Mouse (Mus musculus) retina, adult 2 months (tissue): Measurements from ENCODE around the gene Eif5a.
A peak's percentile ranks its signal among the peaks of the same experiment; 100 is the strongest.
"Not testable (repeated sequence)": the region's sequence is repeated elsewhere in the genome, so short reads cannot be mapped to it uniquely, and the experiment has no call there.

ENCODE experiments used
- DNase-seq: peaks from one replicate; pipeline ENCODE4 v3.0.0-alpha.2; 2012; ENCODE audit warnings: low read depth, low spot score

Gene Eif5a

DNA sequence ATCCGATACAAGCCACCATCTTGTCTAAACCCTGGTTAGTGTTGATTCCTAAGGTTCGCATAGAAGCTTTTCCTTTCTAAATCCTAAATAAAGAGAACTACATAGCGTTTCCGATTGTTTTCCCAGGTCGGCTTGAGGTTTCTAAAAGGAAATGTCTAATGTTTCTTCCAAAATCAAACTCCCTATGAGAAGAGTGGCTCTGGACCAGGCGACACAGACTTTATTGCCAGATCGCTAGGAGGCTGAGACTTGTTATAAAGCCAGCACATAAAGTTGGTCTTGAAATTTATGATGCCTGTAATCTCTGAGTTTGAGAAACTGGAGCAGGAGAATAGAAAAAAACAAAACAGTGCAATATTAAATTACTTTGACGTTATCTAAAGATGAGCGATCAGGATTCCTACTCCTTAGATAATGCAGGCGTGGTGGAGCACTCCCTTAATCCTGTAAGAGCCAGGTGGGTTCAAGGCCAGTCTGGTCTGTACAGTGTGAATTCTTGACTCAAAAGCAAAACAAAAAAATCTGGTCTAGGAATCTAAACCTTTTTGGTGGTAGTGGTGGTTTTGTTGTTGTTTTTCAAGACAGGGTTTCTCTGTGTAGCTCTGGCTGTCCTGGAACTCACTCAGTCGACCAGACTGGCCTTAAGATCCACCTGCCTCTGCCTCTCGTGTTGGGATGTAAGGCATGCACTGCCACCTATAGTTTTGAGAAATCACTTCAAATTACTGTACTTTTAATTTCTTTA, 426 bp upstream of the Eif5a start:
- no peak for DNase-seq

DNA sequence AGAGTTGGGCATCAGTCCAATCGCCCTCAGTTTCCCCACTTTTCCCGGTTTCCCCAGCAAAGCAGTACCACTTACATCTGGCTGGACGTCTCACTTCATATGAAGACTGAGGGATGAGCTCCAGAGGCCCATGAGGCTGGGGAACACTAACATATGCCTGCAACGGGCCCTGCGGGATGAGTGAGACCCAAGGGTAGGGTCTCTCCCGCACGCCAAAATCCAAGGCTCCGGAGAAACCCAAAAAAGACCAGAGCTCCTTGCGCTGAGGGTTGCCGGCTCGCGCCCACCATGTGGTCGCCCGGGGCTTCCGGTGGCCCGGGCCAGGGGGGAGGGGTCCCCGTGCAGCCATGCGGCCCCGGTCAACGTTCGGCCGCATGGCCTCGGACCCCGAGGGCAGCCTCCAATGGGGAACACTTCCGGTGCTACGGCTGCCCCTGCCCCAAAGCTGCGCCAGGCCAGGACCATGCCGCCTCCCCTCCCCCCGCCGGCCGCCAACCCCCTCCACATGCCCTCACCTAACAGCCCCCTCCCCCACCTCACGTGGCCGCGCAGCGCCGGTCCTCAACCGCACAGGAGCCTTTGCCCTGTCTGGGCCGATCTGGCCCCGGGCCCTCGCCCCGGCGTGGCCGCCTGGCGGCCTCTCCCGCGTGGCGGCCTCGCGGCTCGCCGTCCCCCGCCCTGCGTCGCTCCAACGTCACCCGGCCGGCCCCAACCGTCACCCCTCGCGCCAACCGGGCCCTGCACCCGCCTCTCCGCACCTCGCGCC, 1.3 kb downstream of the Eif5a start:
- DNase-seq, result no peak

DNA sequence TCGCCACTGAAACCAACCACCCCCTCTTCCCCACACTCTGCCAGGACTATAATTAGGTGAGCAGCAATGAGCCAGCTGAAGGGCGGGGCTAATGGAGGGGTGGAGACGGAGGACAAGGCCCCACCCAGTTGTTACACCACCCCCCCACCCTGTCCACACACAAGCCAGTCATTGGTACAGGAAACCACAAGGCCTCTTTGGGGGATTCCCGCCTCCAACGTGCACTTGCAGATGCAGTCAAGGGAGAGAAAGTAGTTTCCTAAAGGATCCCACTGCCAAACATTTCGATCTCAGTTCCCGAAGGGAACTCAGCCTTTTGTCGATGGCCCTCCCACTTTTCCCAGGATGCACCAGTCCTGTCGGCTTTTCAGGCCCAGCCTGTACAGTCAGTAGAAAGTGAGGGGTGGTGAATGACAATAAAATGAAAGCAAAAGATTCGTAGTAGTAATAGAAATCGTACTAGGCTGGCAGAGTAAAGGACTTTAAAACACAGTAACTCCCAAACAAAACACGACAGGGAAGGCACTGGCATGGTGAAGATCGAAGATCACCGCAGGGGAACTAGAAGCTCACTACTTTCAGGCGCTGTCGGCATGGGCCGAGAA, 2.0 kb downstream of the Eif5a start:
- no peak for DNase-seq

DNA sequence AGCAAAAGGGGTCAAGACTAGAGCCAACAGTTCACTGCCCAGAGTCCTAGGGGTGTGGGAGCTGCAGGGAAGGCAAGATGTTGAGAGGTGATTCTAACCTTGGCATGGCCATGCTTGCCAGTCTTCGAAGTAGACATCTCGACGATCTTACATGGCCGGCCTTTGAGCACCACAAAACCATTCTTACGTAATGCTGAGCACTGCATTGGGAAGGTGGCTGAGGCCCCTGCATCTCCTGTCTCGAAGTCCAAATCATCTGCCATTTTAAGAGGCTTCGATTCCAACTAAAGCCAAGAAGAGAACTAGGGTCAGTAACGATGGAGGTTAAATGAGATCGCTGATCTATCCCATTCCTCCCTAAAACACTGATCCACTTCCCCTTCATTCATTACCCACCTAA, 2.7 kb downstream of the Eif5a start:
- DNase-seq, result no peak

DNA sequence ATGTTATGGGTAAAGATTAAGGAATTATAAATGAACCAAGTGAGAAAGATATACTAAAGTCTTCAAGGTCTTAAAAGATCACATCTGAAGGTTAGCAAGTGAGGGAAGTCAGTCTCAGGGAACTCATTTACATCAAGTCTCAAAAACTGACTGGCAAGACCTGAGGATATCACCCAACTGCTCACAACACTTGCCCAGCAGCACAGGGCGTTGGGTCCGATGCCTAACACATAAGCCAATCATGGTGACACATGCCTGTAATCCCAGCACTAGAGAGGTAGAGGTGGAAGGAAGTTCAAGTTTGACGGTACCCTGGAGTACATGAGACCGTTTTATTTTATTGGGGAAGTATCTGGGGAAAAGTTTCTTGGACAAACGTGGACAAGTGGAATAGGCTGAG, 3.6 kb downstream of the Eif5a start:
- no peak for DNase-seq

DNA sequence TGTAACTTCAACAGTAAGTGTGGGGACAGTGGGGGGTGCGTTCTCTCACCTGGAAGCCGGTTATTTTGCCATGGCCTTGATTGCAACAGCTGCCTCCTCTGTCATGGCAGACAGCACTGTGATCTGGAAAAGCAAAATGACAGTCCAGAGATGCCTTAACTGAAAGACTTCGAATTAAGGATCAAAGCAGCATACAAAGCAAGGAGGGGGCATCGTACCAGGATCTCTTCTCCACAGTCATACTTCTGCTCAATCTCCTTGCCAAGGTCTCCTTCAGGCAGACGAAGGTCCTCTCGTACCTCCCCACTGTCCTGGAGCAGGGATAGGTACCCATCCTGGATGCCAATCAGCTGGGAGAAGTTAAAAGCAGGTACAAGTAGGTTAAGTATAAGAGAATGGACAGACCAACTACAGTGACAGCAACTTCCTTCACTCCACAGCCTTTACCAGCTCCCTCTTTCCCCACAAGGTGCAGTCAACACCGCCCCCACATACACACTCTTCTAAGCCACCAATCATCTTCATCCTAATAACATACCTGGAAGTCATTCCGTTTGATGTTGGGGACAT, 4.3 kb downstream of the Eif5a start:
- DNase-seq, result no peak

DNA sequence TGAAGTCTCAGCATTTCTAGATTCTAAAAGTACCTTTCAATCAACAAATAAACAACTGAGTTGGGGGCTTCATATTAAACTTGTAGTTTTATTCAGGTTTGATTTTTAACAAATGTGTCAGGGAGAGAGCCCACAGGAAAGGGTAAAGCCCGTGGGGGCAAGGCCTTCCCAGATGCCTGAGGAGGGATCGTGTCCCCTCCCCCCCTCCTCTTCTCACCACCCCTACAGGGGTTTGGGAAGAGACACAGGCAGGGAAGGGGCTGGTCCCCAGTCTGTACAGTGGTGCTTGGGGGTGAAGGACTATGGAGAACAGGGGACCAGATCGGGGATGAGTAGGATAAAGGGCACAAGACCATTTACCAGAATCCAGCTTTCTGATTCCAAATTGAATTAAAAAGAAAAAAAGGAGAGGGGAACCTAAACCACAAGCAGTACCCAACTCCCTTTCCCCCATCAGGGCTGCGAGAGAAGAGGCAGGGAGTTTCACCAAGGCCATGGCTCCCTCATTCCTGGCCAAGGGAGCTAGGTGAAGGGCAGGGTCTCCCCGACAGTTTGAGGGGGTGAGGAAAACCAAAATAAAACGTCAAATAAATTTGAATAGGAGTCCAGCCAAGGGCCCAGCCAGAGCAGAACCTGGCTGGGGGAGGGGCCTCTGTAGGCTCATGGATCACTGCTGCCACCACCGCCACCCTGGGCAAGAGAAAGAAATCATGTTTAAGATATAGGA, 4.9 kb downstream of the Eif5a start:
- DNase-seq, result not testable (repeated sequence)

DNA sequence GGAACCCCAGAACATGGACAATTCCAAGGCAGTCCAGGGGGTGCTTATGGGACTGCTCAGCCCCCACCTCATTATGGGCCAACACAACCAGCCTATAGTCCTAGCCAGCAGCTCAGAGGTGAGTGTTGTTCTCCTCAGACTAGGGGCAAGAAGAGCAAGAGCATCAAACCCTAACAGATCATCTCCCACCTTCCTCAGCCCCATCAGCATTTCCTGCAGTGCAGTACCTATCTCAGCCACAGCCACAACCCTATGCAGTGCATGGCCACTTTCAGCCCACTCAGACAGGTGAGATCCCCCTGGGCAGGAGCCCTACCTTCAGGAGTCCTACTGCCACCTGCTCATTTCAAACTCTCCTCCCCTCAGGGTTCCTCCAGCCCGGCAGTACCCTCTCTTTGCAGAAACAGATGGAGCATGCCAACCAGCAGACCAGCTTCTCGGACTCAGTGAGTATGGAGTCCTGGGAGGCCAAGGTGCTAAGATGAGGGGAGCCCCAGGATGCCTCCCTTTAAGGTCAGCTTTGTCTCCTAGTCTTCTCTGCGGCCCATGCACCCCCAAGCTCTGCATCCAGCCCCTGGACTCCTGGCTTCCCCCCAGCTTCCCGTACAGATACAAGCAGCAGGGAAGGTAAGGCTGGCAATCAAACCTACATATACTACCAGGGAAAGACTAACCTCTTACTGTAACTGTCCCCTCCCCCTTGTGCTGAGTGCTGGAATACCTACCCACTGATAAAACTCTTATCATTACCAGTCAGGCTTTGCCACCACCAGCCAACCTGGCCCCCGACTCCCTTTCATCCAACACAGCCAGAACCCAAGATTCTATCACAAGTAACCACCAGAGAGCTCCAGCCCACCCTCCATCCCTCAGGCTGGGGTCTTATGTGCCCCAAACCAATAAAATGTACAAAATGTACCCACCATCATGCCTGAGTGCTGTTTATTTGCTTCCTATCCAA, 5.8 kb downstream of the Eif5a start:
- DNase-seq, result no peak

DNA sequence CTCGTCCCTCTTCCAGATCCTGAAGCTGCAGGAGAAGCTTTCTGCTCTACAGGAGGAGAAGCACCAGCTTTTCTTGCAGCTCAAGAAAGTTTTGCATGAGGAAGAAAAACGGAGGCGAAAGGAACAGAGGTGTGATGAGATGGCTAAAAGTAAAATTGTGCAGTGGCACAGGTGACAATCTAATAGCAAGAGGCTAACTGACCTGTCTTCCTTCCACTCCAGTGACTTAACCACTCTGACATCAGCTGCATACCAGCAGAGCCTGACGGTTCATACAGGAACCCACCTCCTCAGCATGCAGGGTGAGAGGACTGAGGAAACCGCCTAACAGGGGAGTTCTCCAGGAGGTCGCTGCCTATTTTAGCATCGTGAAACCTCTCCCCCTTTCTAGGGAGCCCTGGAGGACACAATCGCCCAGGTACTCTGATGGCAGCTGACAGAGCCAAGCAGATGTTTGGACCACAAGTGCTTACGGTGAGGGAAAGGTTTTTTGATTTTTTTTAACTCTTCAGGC, 6.8 kb downstream of the Eif5a start:
- DNase-seq, result no peak

DNA sequence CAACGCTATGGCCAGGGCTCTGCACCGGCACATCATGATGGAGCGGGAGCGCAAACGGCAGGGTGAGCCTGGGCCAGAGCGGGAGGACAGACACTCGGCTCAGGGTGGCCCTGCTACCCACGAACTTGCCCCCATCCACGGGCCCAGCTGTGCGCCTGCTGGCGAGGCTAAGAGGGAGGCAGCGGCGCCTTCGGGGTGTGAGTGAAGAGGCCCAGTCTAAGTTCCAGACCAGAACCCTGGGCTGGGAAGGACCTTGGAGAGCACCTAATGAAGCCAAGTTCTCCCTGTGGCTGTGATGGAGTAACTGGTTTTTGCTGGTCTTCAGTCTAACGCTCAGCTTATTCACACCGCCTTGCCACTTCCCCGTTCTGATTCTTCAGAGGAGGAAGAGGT, 7.4 kb downstream of the Eif5a start:
- no peak for DNase-seq

DNA sequence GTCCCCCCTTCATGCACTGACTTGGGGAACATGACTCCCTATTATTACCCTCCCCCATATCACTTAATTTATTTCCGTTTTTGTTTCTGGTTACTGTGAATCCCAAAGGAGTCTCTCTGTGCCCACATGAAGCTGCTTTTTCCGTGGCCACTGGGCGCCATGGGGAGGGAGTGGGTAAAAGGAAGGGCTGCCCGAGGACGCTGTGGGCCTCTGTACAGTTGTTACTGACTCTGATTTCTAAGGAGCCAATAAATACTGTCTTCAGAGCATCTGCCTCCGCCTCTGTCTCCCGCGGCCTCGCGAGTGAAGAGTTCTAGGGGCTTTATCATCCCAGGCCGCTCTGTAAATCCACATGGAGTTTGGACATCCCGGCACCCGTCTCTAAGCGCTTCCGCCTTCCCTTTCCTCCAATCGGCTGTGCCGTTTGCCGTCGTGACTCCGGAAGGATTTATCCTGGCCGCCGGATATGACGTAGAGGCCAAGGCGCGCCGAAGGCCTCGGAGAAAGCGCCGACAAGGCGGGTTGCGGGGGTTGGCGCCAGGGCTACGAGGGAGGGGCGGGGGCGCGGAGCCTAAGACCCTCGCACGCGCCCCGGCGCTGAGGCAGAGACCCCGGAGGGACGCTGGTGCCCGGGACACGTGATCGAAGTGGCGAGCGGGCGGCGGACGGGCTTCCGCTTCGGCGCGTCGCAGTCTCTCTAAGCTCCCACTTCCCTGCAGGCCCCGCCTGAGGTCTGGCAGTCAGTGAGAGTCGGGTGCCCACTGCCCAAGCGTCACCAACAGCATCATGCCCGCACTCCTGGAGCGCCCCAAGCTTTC, 8.0 kb downstream of the Eif5a start, which contains the start of gene Gps2:
Gene Gps2 (plus strand): TSS at position 335 of the 818 bp plus-strand sequence.
- peak; percentile 95 for DNase-seq

DNA sequence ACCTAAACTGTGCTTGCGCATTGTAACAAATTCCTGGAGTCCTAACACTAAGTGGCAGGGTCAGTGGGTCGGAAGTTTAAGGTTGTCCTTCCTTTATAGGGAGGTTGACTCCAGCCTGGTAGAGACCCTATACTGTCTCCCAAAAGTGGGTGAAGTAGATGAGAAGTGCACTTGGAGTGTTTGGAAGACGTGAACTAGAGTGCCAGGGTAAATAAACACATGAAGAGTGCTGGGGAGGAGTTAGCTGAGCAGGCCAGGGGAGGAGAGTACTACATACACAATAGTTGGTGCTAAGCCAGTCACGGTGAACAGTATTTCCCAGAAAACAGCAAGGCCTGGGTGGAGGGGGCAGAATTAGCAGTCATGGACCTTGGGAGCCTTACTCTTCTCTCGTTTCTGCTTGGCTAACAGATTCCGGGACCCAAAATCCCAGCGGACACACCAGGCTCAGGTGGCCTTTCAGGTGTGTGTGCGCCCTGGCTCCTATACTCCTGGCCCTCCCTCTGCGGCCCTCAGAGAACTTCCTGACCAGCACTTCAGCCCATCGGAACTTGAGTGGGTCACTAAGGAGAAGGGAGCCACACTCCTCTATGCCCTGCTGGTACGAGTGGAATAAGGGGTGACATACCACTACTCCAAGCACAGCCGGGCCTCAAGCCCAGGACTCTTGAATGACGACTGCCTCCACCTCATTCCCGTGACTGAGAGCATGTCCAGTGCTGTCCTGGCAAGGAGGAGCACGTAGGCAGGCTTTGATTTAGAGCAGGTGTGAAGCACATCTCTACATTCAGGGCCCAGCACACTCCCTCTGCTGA, 8.8 kb downstream of the Eif5a start:
- DNase-seq, result no peak

DNA sequence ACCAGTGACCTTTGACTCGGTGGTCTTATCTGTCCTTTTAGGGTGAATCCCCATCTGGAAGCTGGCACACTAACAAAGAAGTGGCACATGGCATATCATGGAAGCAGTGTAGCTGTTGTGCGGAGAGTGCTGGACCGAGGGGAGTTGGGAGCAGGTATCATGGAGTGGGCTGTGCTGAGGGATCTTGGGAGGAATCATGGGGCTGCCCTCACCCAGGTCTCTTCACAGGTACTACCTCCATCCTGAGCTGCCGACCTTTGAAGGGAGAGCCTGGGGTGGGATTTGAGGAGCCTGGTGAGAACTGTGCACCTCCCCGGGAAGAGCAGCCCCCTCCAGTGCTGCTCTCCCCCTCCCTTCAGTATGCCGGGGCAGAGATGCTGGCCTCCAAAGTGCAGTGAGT, 10.1 kb downstream of the Eif5a start:
- no peak for DNase-seq

DNA sequence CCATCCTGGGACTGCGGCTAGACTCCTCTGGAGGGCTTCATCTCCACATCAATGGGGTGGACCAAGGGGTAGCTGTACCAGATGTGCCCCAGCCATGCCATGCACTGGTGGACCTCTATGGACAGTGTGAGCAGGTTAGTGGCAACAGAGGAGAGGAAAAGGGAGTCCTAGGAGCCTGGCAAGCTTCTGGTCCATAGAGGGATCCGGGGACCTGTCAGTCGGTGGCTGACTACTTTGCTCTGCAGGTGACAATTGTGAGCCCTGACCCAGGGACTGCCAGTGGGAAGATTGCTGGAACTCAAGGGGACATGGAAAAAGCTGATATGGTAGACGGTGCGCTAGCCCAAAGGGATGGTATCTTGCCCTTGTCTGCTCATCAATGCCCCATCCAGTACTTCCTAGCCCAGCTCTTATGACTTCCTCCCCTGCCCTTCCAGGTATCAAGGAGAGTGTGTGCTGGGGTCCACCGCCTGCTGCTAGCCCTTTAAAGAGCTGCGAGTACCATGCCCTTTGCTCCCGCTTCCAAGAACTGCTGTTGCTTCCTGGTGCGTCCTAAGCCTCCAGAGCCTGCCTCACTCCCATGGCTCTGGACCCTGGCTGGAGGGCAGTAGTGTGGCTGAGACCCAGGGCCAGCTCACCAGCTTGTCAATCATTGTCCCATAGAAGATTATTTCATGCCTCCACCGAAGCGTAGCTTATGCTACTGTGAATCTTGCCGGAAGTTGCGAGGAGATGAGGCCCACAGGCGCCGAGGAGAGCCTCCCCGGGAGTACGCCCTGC, 10.8 kb downstream of the Eif5a start:
- DNase-seq, result no peak

DNA sequence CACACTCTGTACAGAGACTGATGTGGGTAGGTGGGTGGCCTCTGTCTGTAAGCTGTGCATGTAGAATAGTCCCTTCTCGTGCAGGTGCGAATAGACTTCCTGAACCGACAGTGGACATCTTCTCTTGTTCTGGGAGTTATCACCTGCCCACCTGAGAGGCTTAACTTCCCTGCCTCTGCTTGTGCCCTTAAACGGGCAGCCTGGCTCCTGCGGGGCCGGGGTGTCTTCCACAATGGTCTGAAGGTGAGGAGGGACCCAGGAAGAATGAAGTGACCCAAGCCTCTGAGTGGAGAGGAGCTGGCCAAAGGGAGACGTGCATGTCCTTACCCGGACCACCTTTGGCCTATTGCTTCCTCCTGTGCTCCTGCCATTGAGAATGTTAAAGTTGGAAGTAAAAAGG, 11.6 kb downstream of the Eif5a start:
- DNase-seq, result no peak

DNA sequence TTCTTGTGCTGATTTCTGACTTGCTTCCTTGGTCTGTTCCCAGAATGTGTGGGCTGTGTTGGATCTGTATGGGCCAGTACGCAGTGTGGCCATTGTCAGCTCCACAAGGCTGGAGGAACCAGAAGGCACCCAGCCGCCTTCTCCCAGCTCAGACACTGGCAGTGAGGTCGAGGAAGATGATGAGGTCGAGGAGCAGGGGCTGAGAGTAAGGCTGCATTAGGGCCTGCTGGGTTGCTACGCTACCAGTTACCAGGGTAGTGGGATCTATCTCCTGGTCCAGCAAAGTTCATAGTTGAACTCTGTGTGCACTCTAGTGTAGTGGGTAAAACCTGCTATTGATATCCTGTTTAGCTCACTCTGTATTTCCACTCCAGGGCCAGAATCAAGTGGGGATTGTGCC, 12.6 kb downstream of the Eif5a start:
- no peak for DNase-seq

DNA sequence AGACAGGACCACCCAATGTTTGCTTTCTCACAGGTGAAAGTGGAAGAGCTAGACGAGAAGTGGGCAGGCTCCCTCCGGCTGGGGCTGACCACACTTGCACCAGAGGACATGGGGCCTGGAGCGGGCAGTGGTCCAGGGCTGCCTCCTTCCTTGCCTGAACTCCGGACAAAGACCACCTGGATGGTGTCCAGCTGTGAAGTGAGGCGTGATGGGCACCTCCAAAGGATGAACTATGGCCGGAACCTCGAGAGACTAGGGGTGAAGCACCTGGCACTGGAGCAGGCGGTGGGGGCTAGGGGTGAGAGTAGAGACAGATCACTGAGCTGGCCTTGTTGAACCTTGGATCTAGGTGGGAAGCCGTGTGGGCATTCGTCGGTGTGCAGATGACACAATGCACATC, 13.1 kb downstream of the Eif5a start:
- no peak for DNase-seq

DNA sequence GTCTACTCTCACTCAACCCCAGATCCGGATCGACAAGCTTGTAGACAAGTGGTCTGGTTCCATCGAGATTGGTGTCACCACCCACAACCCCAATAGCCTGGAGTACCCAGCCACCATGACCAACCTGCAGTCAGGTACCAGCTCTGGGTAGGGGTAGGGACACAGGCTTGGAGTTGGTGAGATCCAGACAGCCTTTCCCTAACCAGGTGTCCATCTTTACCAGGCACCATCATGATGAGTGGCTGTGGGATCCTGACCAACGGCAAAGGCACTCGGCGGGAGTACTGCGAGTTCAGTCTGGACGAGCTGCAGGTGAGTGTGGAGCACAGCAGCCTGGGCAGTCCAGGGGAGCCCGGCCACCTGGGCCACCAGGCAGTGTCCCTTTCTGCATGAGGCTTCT, 17.4 kb downstream of the Eif5a start:
- DNase-seq, result no peak
